Mouse (Mus musculus): ENCODE measurements at regions not wholly inside any gene's neighbourhood (a gene's known extent, or its start where the extent isn't known, plus 50 kb on each side); places are given as distances from the start of the nearest gene placed in this dataset.

DNA sequence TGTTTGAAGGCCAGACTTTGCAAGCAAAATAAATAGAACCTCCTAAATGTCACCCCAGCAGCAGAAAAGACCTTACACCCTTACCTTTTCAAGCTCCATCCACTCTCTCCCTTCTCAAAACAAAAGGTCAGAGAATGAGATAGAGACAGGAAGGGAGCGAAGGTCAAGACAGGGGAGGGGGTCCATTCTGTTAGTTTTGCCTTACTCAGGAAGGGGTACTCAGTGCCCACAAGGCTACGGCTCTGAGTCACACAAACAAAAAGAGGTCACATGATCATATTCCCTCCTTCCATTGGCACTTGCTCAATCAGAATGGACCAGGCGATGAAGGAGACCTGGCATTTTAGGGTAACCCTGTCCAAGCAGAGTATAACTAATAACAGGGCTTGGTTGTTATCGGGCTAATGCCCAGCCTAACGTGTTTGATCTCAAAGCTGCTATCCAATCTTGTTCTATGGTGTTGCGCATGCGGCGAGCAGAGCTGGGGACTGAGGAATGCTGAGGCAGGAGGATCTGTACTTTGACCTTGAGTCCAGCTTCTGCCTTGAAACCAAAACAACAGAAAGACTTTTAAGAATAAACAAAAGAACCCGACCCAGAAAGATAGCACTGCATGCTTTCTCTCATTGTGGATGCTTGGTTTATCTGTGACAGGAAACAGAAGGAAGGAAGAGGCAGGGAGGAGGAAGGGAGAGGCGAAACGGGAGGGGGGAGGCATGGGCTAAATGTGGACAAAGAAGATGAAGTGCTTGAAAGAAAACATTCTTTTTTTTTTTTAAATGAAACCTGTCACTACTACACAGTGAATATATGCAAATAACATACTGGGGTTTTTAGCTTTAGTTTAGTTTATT is 184.5 kb downstream of the Ankrd50 start:
- H3K27ac ChIP-seq: no peak overlapping the region
- no peaks in the 10 kb centered on the region for H3K36me3 ChIP-seq (replicated peaks)
- H3K4me1 ChIP-seq: peaks cover 10% of the 10 kb centered on the region; the same call in 1 of the 2 replicates
- 79% methylated on average over 11 of the region's 11 CpGs for WGBS
- no peaks in the 10 kb centered on the region for H3K27me3 ChIP-seq
- no peak overlapping the region for H3K4me3 ChIP-seq (replicated peaks)
- no peak overlapping the region for H3K9ac ChIP-seq
- no peaks in the 10 kb centered on the region for H3K9me3 ChIP-seq
- no peak overlapping the region for H3K4me2 ChIP-seq
- no peak for ATAC-seq (ENCODE audit: low FRiP score)

GRCm38 (mm10) chr3:38299236-38299897 is 185.3 kb downstream of the Ankrd50 start:
- Histone ChIP-seq H3K4me2 (no peak overlapping the region), H3K27ac (no peak overlapping the region)
- ATAC-seq (ENCODE audit: low FRiP score): peak; percentile 46; the same call in 1 of the 2 replicates

DNA sequence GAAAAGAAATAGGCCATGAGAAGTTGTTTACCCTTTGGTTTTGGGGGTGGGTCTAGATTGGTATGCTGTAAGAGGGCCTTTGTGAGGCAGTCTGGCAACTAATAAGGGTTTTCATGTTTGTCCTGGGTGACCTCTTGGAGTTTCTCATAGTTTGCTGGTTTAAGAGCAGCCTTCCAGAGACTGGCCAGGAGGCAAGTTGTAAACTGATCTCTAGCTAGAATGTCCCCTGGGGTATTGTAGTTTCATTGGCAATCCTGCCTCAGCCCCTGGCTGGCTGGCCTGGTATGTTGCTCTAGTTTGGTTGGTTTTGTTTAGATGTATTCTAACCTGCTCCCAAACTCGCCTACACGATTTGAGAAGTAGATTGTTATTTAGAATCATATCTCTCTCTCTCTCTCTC is 187.1 kb downstream of the Ankrd50 start:
- Histone ChIP-seq H3K27ac (no peak overlapping the region), H3K9ac (no peak overlapping the region), H3K36me3 (replicated peaks) (no peaks in the 10 kb centered on the region), H3K27me3 (no peaks in the 10 kb centered on the region), H3K4me1 (peaks cover 10% of the 10 kb centered on the region; the same call in 1 of the 2 replicates), H3K4me3 (replicated peaks) (no peak overlapping the region), H3K4me2 (no peak overlapping the region), H3K9me3 (no peaks in the 10 kb centered on the region)
- 94% methylated on average over 2 of the region's 2 CpGs for WGBS
- no peak for ATAC-seq (ENCODE audit: low FRiP score)

More at GRCm38 (mm10) chr3:38299236-38299897, 185.3 kb downstream of the Ankrd50 start:
- WGBS: 29% methylated on average over 2 of the region's 2 CpGs
- no peaks in the 10 kb centered on the region for H3K27me3 ChIP-seq
- no peaks in the 10 kb centered on the region for H3K36me3 ChIP-seq (replicated peaks)
- no peak overlapping the region for H3K9ac ChIP-seq
- peaks cover 10% of the 10 kb centered on the region; the same call in 1 of the 2 replicates for H3K4me1 ChIP-seq
- no peaks in the 10 kb centered on the region for H3K9me3 ChIP-seq
- H3K4me3 ChIP-seq (replicated peaks): no peak overlapping the region

- Histone ChIP-seq H3K4me1 (no peaks in the 10 kb centered on the region), H3K9me3 (no peaks in the 10 kb centered on the region), H3K4me2 (no peak overlapping the region), H3K27me3 (no peaks in the 10 kb centered on the region), H3K36me3 (replicated peaks) (no peaks in the 10 kb centered on the region), H3K4me3 (replicated peaks) (no peak overlapping the region), H3K27ac (no peak overlapping the region), H3K9ac (no peak overlapping the region)
- 53% methylated on average over 3 of the region's 3 CpGs for WGBS
- no peak for ATAC-seq (ENCODE audit: low FRiP score)
These were observed 195.6 kb downstream of the Ankrd50 start for GRCm38 (mm10) chr3:38289062-38289461.

DNA sequence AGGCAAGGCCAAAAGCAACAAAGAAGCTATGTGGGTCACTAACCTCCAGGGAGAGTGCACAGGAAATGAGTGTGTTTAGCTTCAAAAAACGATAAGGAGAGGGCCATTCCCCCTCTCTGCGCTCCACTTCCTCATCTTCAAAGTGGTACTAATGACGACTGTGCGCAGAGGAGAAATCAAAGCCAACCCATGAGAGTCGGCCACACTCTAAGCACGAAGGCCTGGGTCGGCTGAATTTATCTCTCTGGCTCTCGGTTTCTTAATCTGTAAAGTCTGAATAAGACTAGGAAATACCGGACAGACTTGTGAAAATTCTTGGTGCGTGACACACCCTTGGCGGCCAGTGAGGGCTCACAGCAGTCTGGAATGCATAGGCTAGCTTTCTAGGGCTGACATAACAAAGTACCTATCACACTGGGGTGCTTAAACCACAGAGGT is 200.9 kb downstream of the Ankrd50 start:
- Histone ChIP-seq H3K9me3 (no peaks in the 10 kb centered on the region), H3K36me3 (replicated peaks) (no peaks in the 10 kb centered on the region), H3K9ac (no peak overlapping the region), H3K4me2 (no peak overlapping the region), H3K27me3 (no peaks in the 10 kb centered on the region), H3K4me1 (no peaks in the 10 kb centered on the region), H3K4me3 (replicated peaks) (no peak overlapping the region), H3K27ac (no peak overlapping the region)
- 67% methylated on average over 11 of the region's 11 CpGs for WGBS
- ATAC-seq (ENCODE audit: low FRiP score): no peak

DNA sequence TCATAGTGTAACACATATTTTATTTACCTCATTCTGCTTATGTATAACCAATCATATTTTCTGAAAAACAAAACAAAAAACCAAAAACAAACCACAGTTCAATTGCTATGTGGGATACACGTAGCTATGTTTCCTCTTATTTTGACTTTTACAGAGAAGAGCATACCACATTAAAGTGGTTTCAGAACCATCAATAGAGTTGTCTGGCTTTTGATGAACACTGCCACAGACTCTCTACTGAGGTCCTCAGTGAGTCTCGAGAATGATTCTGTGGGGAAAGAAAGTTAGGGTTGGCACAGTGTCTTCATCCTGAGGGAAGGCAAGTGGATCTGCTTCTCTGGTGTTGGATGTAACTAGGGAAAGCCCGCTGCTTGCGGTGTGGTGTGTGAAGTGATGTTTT is 201.8 kb downstream of the Ankrd50 start:
- Histone ChIP-seq H3K9me3 (no peaks in the 10 kb centered on the region), H3K4me1 (no peaks in the 10 kb centered on the region), H3K36me3 (replicated peaks) (no peaks in the 10 kb centered on the region), H3K27ac (no peak overlapping the region), H3K9ac (no peak overlapping the region), H3K4me2 (no peak overlapping the region), H3K4me3 (replicated peaks) (no peak overlapping the region), H3K27me3 (no peaks in the 10 kb centered on the region)
- WGBS: 94% methylated on average over 4 of the region's 4 CpGs
- ATAC-seq (ENCODE audit: low FRiP score): no peak

DNA sequence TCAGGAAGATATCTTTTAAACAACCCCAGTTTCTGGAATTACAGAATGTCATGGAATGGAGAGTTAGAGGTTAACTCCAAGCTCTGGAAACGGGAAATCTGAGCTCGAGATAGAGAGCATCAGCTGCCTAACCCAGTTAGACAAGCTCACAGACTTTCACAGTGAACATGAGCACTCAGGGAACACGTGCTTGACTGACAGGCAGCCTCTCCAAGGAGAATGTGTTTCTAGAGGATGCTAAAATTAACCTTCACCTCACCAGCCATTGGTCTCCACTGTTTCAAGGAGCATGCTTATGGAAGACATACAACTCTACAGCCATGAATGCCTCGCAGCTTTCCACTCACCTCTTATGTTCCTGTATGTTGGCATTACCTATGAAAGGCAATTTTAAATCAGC is 203.0 kb downstream of the Ankrd50 start:
- WGBS: 75% methylated on average over 4 of the region's 4 CpGs
- Histone ChIP-seq H3K4me1 (no peaks in the 10 kb centered on the region), H3K9me3 (no peaks in the 10 kb centered on the region), H3K27ac (no peak overlapping the region), H3K27me3 (no peaks in the 10 kb centered on the region), H3K4me3 (replicated peaks) (no peak overlapping the region), H3K4me2 (no peak overlapping the region), H3K9ac (no peak overlapping the region), H3K36me3 (replicated peaks) (no peaks in the 10 kb centered on the region)
- ATAC-seq (ENCODE audit: low FRiP score): no peak

DNA sequence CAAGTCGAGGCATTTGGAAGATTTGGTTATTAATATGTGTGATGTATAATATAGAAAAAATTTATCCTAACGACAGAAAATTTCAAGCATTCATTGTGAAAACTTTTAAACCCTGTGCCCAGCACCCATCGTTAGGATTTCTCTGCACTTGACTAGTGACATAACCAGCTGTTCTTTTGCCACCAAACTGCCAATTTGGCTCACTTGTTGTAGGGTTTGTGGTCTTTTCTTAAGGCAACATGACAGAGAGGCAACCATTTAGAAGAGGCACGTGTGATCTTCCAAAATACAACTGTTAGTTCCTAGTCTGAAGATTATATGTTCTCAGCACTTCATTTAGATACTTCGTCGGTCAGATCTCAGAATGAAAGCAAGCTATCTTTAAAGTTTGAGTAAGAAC is 203.8 kb downstream of the Ankrd50 start:
- H3K9me3 ChIP-seq: no peaks in the 10 kb centered on the region
- no peaks in the 10 kb centered on the region for H3K27me3 ChIP-seq
- no peak overlapping the region for H3K27ac ChIP-seq
- no peak overlapping the region for H3K9ac ChIP-seq
- 81% methylated on average over 6 of the region's 6 CpGs for WGBS
- no peak overlapping the region for H3K4me2 ChIP-seq
- ATAC-seq (ENCODE audit: low FRiP score): no peak
- H3K36me3 ChIP-seq (replicated peaks): no peaks in the 10 kb centered on the region
- H3K4me1 ChIP-seq: no peaks in the 10 kb centered on the region
- no peak overlapping the region for H3K4me3 ChIP-seq (replicated peaks)

DNA sequence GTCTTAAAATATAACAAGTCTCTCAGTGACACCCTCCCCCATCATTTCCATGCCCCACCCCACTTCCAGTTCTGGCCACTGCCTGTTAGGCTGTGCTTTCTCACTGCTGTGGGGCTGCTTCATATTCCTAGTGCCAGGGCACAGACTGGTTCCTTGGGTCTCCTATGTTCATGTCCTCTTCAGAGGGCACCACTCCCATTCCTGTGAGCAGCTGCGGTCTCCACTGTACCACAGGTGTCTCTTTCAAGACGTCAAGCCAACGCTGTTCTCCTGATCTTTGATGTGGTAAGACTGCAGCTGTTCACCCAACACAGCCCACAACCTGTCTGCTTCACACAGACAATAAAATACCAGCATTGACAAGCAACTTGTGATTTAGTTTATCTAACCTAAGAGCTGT is 204.5 kb downstream of the Ankrd50 start:
- WGBS: 79% methylated on average over 3 of the region's 3 CpGs

GRCm38 (mm10) chr3:38276948-38277504 is 207.6 kb downstream of the Ankrd50 start:
- H3K4me3 ChIP-seq (replicated peaks): no peak overlapping the region
- 97% methylated on average over 1 of the region's 1 CpGs for WGBS
- no peak overlapping the region for H3K4me2 ChIP-seq
- H3K27me3 ChIP-seq: no peaks in the 10 kb centered on the region
- no peak for ATAC-seq (ENCODE audit: low FRiP score)
- H3K36me3 ChIP-seq (replicated peaks): no peaks in the 10 kb centered on the region
- H3K9me3 ChIP-seq: no peaks in the 10 kb centered on the region
- H3K27ac ChIP-seq: no peak overlapping the region
- no peak overlapping the region for H3K9ac ChIP-seq
- H3K4me1 ChIP-seq: no peaks in the 10 kb centered on the region; the same call in 1 of the 2 replicates

More for the DNA sequence above, 204.5 kb downstream of the Ankrd50 start:
- Histone ChIP-seq H3K27ac (no peak overlapping the region), H3K4me1 (no peaks in the 10 kb centered on the region; the same call in 1 of the 2 replicates), H3K4me2 (no peak overlapping the region), H3K9me3 (no peaks in the 10 kb centered on the region), H3K9ac (no peak overlapping the region), H3K27me3 (no peaks in the 10 kb centered on the region), H3K4me3 (replicated peaks) (no peak overlapping the region), H3K36me3 (replicated peaks) (no peaks in the 10 kb centered on the region)
- no peak for ATAC-seq (ENCODE audit: low FRiP score)

GRCm38 (mm10) chr3:38275321-38275720 is 209.3 kb downstream of the Ankrd50 start:
- no peak overlapping the region for H3K4me3 ChIP-seq (replicated peaks)
- H3K27ac ChIP-seq: no peak overlapping the region
- H3K4me2 ChIP-seq: no peak overlapping the region
- no peaks in the 10 kb centered on the region for H3K9me3 ChIP-seq
- no peak for ATAC-seq (ENCODE audit: low FRiP score)
- no peak overlapping the region for H3K9ac ChIP-seq
- H3K4me1 ChIP-seq: no peaks in the 10 kb centered on the region; the same call in 1 of the 2 replicates
- no peaks in the 10 kb centered on the region for H3K36me3 ChIP-seq (replicated peaks)
- no peaks in the 10 kb centered on the region for H3K27me3 ChIP-seq
- 76% methylated on average over 2 of the region's 2 CpGs for WGBS

DNA sequence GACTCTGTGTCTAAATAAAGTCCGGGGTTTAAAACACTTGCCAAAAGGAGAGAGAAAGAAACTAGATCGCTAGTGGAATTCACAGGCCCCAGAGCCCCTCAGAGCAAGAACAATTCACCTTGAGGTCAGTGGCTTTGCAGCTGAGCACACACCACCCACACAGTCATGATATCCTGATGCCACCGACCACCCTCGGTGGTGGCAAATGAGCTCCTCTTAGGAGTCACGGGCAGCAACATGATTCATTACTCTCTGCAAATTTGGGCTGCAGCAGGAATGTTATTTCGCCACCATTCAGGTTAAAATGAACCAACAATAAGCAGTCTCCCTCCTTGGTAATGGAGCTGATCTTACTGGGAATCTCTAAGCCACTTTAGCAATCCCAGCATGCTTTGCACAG is 213.9 kb downstream of the Ankrd50 start:
- no peak for ATAC-seq (ENCODE audit: low FRiP score)
- WGBS: 75% methylated on average over 6 of the region's 6 CpGs
- H3K27me3 ChIP-seq: no peaks in the 10 kb centered on the region
- no peak overlapping the region for H3K4me3 ChIP-seq (replicated peaks)
- 0 out of 2 replicates have a peak, but pooled peaks cover 6% of the 10 kb centered on the region for H3K9me3 ChIP-seq
- no peak overlapping the region for H3K4me2 ChIP-seq
- H3K36me3 ChIP-seq (replicated peaks): no peaks in the 10 kb centered on the region
- H3K4me1 ChIP-seq: no peaks in the 10 kb centered on the region; the same call in 1 of the 2 replicates
- no peak overlapping the region for H3K9ac ChIP-seq
- H3K27ac ChIP-seq: no peak overlapping the region
